Mouse (Mus musculus) bone marrow, adult 2 months (tissue): Measurements from ENCODE around the gene B230219D22Rik.

Experiments used
- CTCF ChIP-seq: fragments of 200-500 bp; IDR thresholded peaks from 2 replicates; pipeline ENCODE4 v1.5.1; 2011; ENCODE audit warnings: low read length, control low read depth; ENCODE audit not compliant: control insufficient read depth, insufficient read depth
- POLR2A ChIP-seq: fragments of 200-500 bp; IDR thresholded peaks from 2 replicates; pipeline ENCODE4 v1.6.1; 2011; ENCODE audit warnings: low read depth, mild to moderate bottlenecking, control low read depth, low read length, borderline replicate concordance; ENCODE audit not compliant: control insufficient read depth

GRCm38 (mm10) chr13:55726598-55727119 is 33.7 kb downstream of the B230219D22Rik start:
- TF ChIP-seq POLR2A (no peak), CTCF (no peak)
